Mouse (Mus musculus): ENCODE data around the gene Tpx2. TPM values are rescaled to one million over a fixed set of nuclear protein-coding genes. Genes with fewer than 3 reads are reported as not detected.
A peak's percentile ranks its signal among the peaks of the same experiment; 100 is the strongest.

Gene Tpx2
- total RNA-seq (2021) (1 to 10 TPM in 1 of 2 experiments, under 1 TPM in 1; 0.75 to 1.1 TPM), polyA plus RNA-seq (2012; rRNA removed) (0.18 and 0.50 TPM in 2 replicates)
- long read RNA-seq, result 0 reads

GRCm38 (mm10) chr2:152847815-152848302, at the start of gene Tpx2:
Gene Tpx2, plus strand, starts transcription at chr2:152847964.
- peak within 1 kb of the TSS; percentile 50; the same call in 1 of the 2 replicates for H3K27ac ChIP-seq
- H3K27me3 ChIP-seq (ENCODE audit: control insufficient read depth, insufficient read depth, low read length), result no peaks in the 10 kb centered on the region
- TF ChIP-seq POLR2A (IDR thresholded peaks at IDR 0.05; ENCODE audit: insufficient read depth, low read depth, low read length), result 0 out of 2 replicates have a peak, but pooled peaks have one; percentile 28
- TF ChIP-seq CTCF (IDR thresholded peaks at IDR 0.05), result peak; percentile 56
- TF ChIP-seq EP300 (IDR thresholded peaks at IDR 0.05; ENCODE audit: insufficient read depth, low read depth, low read length), result no peak
- no peaks in the 10 kb centered on the region; the same call in 1 of the 2 replicates for H3K4me1 ChIP-seq (ENCODE audit: control insufficient read depth, insufficient read depth, low read length)
- peak within 1 kb of the TSS; percentile 86 for H3K9ac ChIP-seq (ENCODE audit: low read depth, low read length)
- H3K79me2 ChIP-seq (replicated peaks; ENCODE audit: control insufficient read depth, insufficient read depth, low read length), result no peaks in the 10 kb centered on the region
- intact Hi-C loops (cut with DNase I), result loop anchor here (5.0 kb wide), 2 partner anchors 164 to 176 kb away; no protein-coding TSS in a partner anchor
- under 1% methylated on average over 34 of the region's 34 CpGs for WGBS
- H3K4me3 ChIP-seq, result peak within 1 kb of the TSS; percentile 53
- DNase-seq, result peak; percentile 94 to 97
- no peaks in the 10 kb centered on the region for H3K36me3 ChIP-seq (ENCODE audit: control insufficient read depth, insufficient read depth, low read length)

DNA sequence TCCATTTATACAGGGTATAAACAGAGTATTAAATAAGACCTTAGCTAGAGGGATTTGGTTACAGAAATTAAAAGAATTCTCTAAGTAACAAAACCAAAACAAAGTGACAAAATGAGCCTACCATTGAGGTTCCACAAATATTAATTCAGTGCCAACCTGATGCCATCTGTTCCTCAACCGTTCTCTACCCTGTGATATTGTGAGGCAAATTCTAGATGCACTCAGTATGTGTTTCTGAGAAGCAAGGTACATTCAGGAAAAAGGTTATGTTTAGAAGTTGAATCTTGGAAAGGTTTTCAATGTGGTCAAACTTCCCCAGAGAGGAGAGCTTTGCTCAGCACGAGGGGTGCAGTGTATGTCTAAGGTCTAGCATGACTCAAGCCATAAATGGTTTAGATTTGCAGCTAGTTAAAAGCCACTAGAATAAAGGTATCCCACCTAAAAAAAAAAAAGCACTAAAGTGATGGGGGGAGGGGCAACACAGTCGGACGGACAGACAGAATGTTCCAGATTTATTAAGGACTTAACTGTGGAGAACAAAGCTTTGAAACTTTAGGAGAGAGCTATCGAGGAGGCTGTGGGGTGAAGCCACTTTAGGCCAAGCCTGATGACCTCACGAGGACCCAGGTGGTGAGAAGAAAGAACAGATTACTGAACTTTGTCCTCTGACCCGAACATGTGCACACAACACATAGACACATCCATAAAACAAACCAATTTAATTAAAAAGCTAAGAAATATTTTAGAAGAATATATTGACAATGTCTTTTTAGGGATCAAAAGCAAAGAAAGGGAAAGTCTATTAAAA, 47.6 kb upstream of the Tpx2 start:
- TF ChIP-seq POLR2A (IDR thresholded peaks at IDR 0.05; ENCODE audit: insufficient read depth, low read depth, low read length) (no peak), CTCF (IDR thresholded peaks at IDR 0.05) (no peak), EP300 (IDR thresholded peaks at IDR 0.05; ENCODE audit: insufficient read depth, low read depth, low read length) (no peak)
- Histone ChIP-seq H3K27ac (no peak overlapping the region), H3K79me2 (replicated peaks; ENCODE audit: control insufficient read depth, insufficient read depth, low read length) (peaks cover 10% of the 10 kb centered on the region), H3K4me3 (no peak overlapping the region), H3K36me3 (ENCODE audit: control insufficient read depth, insufficient read depth, low read length) (peaks cover 22% of the 10 kb centered on the region), H3K27me3 (ENCODE audit: control insufficient read depth, insufficient read depth, low read length) (no peaks in the 10 kb centered on the region), H3K4me1 (ENCODE audit: control insufficient read depth, insufficient read depth, low read length) (peaks cover 23% of the 10 kb centered on the region), H3K9ac (ENCODE audit: low read depth, low read length) (no peak overlapping the region)
- DNase-seq, result no peak
- WGBS, result 77% methylated on average over 7 of the region's 7 CpGs
- intact Hi-C loops (cut with DNase I), result no loop called here

- Histone ChIP-seq H3K4me3 (no peak overlapping the region), H3K4me1 (ENCODE audit: control insufficient read depth, insufficient read depth, low read length) (peaks cover 24% of the 10 kb centered on the region), H3K27me3 (ENCODE audit: control insufficient read depth, insufficient read depth, low read length) (no peaks in the 10 kb centered on the region), H3K27ac (no peak overlapping the region), H3K9ac (ENCODE audit: low read depth, low read length) (no peak overlapping the region), H3K79me2 (replicated peaks; ENCODE audit: control insufficient read depth, insufficient read depth, low read length) (peaks cover 10% of the 10 kb centered on the region), H3K36me3 (ENCODE audit: control insufficient read depth, insufficient read depth, low read length) (peaks cover 26% of the 10 kb centered on the region)
- DNase-seq, result no peak
- intact Hi-C loops (cut with DNase I), result no loop called here
- TF ChIP-seq CTCF (IDR thresholded peaks at IDR 0.05) (peak; percentile 22; the same call in 1 of the 2 replicates), POLR2A (IDR thresholded peaks at IDR 0.05; ENCODE audit: insufficient read depth, low read depth, low read length) (no peak), EP300 (IDR thresholded peaks at IDR 0.05; ENCODE audit: insufficient read depth, low read depth, low read length) (no peak)
Observed at GRCm38 (mm10) chr2:152800762-152801113, 47.0 kb upstream of the Tpx2 start.

GRCm38 (mm10) chr2:152802303-152802702, 45.5 kb upstream of the Tpx2 start:
- intact Hi-C loops (cut with DNase I), result no loop called here
- Histone ChIP-seq H3K9ac (ENCODE audit: low read depth, low read length) (no peak overlapping the region), H3K79me2 (replicated peaks; ENCODE audit: control insufficient read depth, insufficient read depth, low read length) (peaks cover 9% of the 10 kb centered on the region), H3K27me3 (ENCODE audit: control insufficient read depth, insufficient read depth, low read length) (no peaks in the 10 kb centered on the region), H3K4me1 (ENCODE audit: control insufficient read depth, insufficient read depth, low read length) (peaks cover 33% of the 10 kb centered on the region), H3K27ac (no peak overlapping the region), H3K4me3 (no peak overlapping the region), H3K36me3 (ENCODE audit: control insufficient read depth, insufficient read depth, low read length) (peaks cover 40% of the 10 kb centered on the region)
- WGBS, result 90% methylated on average over 10 of the region's 10 CpGs
- DNase-seq, result no peak
- no peak for TF ChIP-seq EP300 (IDR thresholded peaks at IDR 0.05; ENCODE audit: insufficient read depth, low read depth, low read length)
- no peak for TF ChIP-seq POLR2A (IDR thresholded peaks at IDR 0.05; ENCODE audit: insufficient read depth, low read depth, low read length)
- no peak for TF ChIP-seq CTCF (IDR thresholded peaks at IDR 0.05)

DNA sequence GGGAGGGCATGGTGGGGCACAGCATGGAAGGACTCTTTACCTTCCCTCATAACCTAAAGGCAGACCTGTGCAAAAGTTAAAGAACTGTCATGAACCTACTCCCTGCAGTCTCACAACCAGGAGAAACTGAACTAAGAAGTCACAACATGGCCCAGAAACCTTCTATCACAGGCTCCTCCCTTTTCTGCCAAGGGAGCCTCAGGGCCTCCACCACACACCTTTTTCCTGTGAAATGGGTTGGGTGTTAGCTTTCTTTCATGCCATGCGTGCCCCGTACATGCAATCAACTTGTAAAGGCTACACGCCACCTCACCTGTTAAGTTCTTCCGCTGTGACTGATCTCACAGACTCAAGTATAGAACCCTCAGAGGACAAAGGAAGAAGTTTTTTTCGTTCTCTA, 44.7 kb upstream of the Tpx2 start:
- Histone ChIP-seq H3K27me3 (ENCODE audit: control insufficient read depth, insufficient read depth, low read length) (no peaks in the 10 kb centered on the region), H3K4me3 (no peak overlapping the region), H3K27ac (peak overlapping the region; percentile 2), H3K36me3 (ENCODE audit: control insufficient read depth, insufficient read depth, low read length) (peaks cover 37% of the 10 kb centered on the region), H3K4me1 (ENCODE audit: control insufficient read depth, insufficient read depth, low read length) (peaks cover 28% of the 10 kb centered on the region), H3K79me2 (replicated peaks; ENCODE audit: control insufficient read depth, insufficient read depth, low read length) (peaks cover 5% of the 10 kb centered on the region), H3K9ac (ENCODE audit: low read depth, low read length) (no peak overlapping the region)
- WGBS, result 93% methylated on average over 5 of the region's 5 CpGs
- TF ChIP-seq EP300 (IDR thresholded peaks at IDR 0.05; ENCODE audit: insufficient read depth, low read depth, low read length) (no peak), CTCF (IDR thresholded peaks at IDR 0.05) (no peak), POLR2A (IDR thresholded peaks at IDR 0.05; ENCODE audit: insufficient read depth, low read depth, low read length) (no peak)
- DNase-seq, result no peak
- intact Hi-C loops (cut with DNase I), result no loop called here

Data from heart, adult 2 months (tissue).